Mouse (Mus musculus) urinary bladder, postnatal 36 days (tissue): ENCODE measurements around the gene Mrpl53.
"Not testable (repeated sequence)": the region's sequence is repeated elsewhere in the genome, so short reads cannot be mapped to it uniquely, and the experiment has no call there.

Experiments used
- DNase-seq, 2 experiments: peaks; one replicate each; pipeline ENCODE4 v3.0.0; 2022; ENCODE audit warnings: low spot score in 2 of 2, mixed read lengths in 1 of 2

Gene Mrpl53

DNA sequence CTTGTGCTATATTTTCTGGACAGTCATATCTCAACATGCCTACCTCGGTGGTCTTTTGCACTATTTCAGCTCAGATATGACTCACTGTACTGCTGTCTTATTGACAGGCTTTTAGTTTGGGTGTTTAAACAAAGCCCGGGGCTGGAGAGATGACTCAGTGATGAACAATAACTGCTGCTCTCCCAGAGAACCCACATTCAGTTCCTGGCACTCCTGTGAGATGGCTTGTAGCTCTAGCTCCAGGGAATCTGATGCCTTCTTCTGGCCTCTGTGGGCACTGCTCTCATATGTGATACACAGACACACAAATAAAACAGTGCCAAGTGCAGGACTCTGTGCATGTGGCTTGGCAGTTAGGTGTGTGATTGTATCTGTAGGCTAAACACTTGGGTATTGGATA, 36.4 kb downstream of the Mrpl53 start:
- DNase-seq: no peak

- no peak for DNase-seq
These were observed 37.0 kb downstream of the Mrpl53 start for GRCm38 (mm10) chr6:83145805-83146204.

DNA sequence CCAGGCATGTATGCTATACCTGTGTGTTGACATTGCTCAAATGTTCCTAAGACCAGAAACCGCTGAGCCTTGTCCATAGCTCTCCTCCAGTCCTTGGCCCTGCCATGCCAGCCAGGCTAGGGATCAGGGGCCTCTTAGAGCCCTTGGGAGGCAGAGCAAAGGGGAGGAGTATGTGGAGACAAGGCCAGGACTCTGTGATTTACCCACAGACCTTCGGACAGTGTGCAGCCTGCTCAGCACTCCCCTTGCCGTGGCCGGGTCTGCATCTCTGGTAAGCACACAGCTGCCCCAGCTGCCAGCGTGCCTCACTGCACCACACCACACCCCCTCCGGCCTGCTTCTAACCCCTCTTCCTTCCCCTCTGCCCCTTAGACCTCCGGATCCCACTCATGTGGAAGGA, 38.4 kb downstream of the Mrpl53 start:
- DNase-seq: no peak

- DNase-seq: no peak
These were observed 42.9 kb downstream of the Mrpl53 start for GRCm38 (mm10) chr6:83151721-83152120.

GRCm38 (mm10) chr6:83153038-83153437, 44.2 kb downstream of the Mrpl53 start:
- no peak for DNase-seq

DNA sequence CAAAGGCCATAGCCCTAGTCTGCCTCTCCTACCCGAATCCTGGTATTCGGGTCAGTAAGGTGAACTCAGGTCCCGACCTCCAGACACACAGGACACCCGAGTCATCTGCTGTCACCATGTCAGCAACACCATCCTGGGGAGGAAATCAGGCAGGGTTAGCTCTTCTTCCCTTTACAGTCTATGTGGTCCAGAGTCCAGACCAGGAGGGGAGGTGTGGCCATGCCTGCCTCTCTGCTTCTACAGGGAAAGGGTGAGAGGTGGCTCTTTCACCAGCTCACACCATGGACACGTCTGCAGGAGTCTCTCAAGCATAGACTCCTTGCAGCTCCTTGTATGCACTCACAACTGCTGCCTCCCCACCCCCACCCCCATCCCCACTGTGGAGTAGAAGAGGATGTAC, 44.6 kb downstream of the Mrpl53 start:
- no peak for DNase-seq

GRCm38 (mm10) chr6:83155552-83156238, 46.9 kb downstream of the Mrpl53 start:
- DNase-seq: no peak

- DNase-seq: peak in 1 of 2 experiments; percentile 44
These were observed 47.4 kb downstream of the Mrpl53 start, which contains the start of the genes Wdr54 and 1700003E16Rik for GRCm38 (mm10) chr6:83156259-83156684. TSS of gene Wdr54 (minus strand) at chr6:83156397. TSS of gene 1700003E16Rik (plus strand) at chr6:83156404.

DNA sequence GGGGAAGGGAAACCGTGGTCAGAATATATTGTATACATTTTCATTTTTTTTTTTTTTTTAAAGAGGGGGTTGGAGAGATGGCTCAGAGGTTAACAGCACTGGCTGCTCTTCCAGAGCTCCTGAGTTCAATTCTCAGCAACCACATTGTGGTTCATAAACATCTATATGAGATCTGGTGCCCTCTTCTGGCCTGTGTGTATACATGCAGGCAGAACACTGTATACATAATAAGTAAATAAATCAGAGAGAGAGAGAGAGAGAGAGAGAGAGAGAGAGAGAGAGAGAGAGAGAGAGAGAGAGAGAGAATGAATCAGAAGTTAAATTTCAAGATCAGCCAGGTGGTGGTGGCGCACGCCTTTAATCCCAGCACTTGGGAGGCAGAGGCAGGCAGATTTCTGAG, 50.6 kb downstream of the Mrpl53 start:
- not testable (repeated sequence) for DNase-seq
